Mouse (Mus musculus): ENCODE measurements around the gene Lrrc20.

DNA sequence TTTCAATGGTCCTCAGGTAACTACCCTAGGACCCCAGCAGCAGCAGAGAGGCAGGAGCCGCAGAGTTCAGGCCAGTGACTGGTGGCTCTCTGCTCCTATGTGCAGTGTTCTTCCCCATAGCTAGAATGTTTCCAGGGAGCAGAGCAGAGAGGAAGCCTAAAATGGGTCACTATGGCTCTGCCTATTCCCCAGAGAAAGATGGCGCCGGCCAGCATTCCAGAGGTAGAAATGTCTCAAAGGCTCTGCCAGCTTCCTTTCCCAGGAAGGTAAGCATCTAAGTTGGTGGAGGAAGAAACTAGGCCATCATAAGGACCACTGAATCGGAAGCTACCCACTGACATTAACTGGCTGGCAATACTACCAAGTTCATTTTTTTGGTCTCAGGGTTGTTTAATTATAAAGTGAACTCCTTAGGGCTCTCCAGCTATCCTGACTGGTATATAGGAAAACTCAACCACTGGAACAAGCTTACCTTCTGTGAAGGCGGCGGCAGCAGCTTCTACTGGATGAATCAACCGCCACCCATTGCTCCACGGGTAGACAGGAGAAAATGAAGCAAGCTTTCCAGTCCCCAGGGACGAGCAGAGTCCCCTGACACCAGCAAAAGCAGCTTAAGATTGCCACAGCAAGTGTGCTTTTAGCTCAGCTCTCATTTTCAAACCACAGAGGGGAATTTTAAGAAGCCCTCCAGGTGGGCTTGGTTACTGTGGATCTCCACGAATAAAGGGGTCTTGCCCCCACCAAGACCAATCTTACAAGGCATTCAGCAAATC is 27.8 kb upstream of the Lrrc20 start:
- no peak for TF ChIP-seq MAFK (IDR thresholded peaks at IDR 0.05; ENCODE audit: insufficient read depth, low read depth, low read length)
- TF ChIP-seq ZC3H11A (IDR thresholded peaks at IDR 0.05; ENCODE audit: borderline replicate concordance, low read depth, low read length) = no peak
- TF ChIP-seq ZNF384 (IDR thresholded peaks at IDR 0.05; ENCODE audit: low read depth, low read length) = no peak
- no peak for TF ChIP-seq CHD2 (IDR thresholded peaks at IDR 0.05; ENCODE audit: low read depth, low read length)
- no peak for TF ChIP-seq HCFC1 (IDR thresholded peaks at IDR 0.05; ENCODE audit: borderline replicate concordance, insufficient read depth, low read length)

Measured in ES-E14 (cell line).